Mouse (Mus musculus) adrenal gland, adult 18-20 months (tissue): ENCODE measurements around the gene A430078G23Rik. TPM values are rescaled to one million over a fixed set of nuclear protein-coding genes. Genes with fewer than 3 reads are reported as not detected.
A peak's percentile ranks its signal among the peaks of the same experiment; 100 is the strongest.

Source experiments
- DNase-seq, 2 experiments: peaks; one replicate each; pipeline ENCODE4 v3.0.0; 2021 to 2022; ENCODE audit warnings: low spot score in 2 of 2
- total RNA-seq, 2 experiments: library from RNA; stranded (reverse); gene quantifications; 1 replicate in 1 of 2; 2 replicates in 1 of 2; pipeline ENCODE4 v1.2.3; 2021

Gene A430078G23Rik
- total RNA-seq, 2 experiments from 2014 or later: 0.38 TPM; not detected in 1

GRCm38 (mm10) chr8:3400509-3400908 is 47.3 kb downstream of the A430078G23Rik start:
- DNase-seq: no peak

DNA sequence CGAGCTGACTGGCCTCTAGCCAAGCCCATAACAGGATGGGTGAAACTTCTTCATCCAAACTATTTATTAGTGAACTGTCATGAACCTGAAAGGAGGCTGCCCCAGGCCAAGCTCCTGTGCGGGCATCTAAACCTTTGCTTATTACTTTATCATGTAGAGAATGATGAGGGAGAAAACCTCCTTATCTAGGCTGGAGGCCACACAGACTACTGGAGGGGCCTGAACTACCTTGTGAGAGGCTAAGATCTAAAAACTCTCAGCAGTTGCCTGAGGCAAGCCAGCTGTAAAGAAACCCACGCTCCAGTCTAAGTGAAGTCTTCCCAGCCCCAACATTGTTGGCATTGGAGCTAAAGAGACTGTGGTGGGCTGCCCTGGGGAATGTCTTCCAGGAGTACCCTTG is 54.2 kb downstream of the A430078G23Rik start:
- no peak for DNase-seq

GRCm38 (mm10) chr8:3411085-3411484 is 57.9 kb downstream of the A430078G23Rik start:
- DNase-seq: no peak

DNA sequence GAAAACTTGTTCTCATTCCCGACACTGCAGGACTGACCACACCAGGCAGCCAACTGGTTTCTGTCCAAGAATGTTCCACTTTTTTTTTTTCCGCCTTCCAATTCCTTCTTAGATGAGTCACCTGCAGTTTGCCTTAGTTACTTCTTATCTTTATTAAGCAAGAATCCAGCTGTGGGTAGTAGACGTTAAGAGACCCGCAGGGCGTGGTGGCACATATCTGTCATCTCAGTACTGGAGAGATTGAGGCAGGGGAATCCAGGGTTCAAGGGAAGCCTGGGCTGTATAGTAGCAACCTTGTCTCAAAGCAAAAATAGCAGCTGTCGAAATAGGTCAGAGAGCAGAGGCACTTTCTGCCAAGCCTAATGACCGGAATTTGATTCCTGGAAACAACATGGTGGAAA is 58.7 kb downstream of the A430078G23Rik start:
- no peak for DNase-seq

DNA sequence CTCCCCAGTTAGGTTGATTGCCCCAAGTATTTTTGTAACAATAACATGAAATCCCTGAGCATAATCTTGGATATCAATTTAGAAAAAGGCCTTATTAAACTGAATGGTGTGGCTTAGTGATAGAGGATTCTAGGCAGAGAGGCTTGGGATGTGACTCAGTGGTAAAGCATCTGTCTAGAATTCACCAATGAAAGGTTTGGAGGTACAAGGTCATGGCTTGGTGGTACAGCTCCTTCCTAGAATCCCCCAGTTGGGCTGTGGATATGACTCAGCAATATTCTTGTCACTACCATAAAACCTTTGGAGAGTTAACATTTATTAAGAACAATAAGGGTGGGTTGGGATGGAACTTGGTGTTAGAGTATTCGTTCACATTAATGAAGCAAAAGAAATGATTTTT is 59.6 kb downstream of the A430078G23Rik start:
- DNase-seq: no peak

- no peak for DNase-seq
Observed at GRCm38 (mm10) chr8:3414639-3415190, 61.5 kb downstream of the A430078G23Rik start.

DNA sequence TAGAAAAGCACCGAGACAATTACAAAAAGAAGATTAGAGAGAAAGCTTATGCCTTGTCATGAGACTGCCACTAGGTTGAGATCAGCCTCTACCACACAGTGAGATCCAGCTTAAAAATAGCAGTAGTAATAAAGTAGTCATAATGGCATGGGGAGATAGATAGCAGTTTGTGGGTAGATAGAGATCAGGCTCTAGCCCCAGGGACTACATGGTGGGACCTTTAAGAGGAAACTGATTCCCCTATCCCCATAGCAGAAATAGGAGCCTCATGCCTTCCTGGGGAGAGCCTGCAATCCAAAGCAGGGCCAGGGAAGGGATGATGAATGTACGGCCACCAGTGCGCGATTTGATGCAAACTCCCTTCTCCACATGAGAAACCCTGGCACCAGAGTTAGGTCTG is 62.0 kb downstream of the A430078G23Rik start:
- DNase-seq: no peak

DNA sequence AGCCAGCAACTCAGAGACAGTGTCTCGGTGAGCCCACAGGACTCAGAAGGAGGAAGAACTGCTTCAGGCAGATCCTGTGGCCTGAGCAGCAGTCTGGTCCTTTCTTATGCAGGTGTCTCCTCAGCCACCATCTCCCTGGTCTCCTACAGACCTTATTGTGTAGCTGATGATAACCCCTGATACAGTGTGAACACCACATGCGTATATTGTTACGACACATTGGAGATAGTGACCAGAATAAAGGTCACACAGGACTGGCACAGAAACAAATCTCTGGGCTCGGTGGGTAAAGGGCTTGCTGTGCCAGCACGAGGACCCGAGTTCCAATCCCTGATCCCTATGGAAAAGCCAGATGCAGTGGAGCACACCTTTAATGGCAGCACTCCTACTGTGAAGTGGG is 62.4 kb downstream of the A430078G23Rik start:
- no peak for DNase-seq

GRCm38 (mm10) chr8:3416846-3417245 is 63.6 kb downstream of the A430078G23Rik start:
- DNase-seq: no peak

- DNase-seq: no peak
Observed at GRCm38 (mm10) chr8:3417455-3417854, 64.2 kb downstream of the A430078G23Rik start.

- DNase-seq: no peak
Observed at GRCm38 (mm10) chr8:3418101-3418500, 64.9 kb downstream of the A430078G23Rik start.

GRCm38 (mm10) chr8:3420105-3420706 is 67.0 kb downstream of the A430078G23Rik start:
- no peak for DNase-seq

- DNase-seq: no peak
Observed at GRCm38 (mm10) chr8:3421507-3421906, 68.3 kb downstream of the A430078G23Rik start.

- DNase-seq: no peak
Observed at GRCm38 (mm10) chr8:3425217-3425616, 72.0 kb downstream of the A430078G23Rik start.

DNA sequence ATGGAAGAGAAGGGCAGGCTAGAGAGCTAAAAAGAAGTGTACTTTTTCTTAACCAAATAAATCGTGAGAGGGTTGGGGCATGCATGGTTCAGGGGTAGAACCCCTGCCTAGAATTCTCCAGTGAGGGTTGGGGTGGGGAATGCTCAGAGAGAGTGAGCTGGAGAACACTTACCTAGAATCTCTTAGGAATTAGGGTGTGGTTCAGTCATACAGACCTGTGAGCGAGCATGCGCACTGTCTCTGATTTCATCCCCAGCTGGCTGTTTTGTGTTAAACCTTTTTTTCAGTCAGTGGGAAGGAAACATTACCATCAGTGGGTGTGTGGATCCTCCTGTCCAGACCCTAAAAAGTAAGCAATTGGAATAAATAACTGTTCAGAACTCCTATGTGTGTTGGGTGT is 73.0 kb downstream of the A430078G23Rik start:
- DNase-seq: no peak

GRCm38 (mm10) chr8:3428426-3428825 is 75.2 kb downstream of the A430078G23Rik start:
- no peak for DNase-seq

DNA sequence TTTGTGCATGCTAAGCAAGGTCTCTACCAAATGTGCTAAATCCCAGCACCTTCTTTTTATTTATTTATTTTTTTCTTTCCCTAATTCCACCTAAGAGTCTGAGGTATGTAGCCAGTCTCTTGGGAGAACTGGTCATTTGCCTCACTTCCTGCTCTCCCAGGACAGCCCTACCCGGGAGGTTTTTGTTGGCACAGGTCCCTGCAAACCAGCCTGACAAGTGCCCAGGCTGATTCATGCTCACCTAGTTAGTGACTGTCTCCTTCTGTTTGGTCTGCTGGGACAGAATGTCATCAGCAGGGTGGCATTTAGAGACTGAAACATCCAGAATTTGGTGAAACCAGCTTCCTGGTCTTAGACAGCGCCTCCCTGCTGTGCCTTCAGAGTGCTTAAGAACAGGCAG is 76.8 kb downstream of the A430078G23Rik start:
- DNase-seq: peak; percentile 46 to 50

GRCm38 (mm10) chr8:3431113-3431512 is 77.9 kb downstream of the A430078G23Rik start:
- DNase-seq: no peak

DNA sequence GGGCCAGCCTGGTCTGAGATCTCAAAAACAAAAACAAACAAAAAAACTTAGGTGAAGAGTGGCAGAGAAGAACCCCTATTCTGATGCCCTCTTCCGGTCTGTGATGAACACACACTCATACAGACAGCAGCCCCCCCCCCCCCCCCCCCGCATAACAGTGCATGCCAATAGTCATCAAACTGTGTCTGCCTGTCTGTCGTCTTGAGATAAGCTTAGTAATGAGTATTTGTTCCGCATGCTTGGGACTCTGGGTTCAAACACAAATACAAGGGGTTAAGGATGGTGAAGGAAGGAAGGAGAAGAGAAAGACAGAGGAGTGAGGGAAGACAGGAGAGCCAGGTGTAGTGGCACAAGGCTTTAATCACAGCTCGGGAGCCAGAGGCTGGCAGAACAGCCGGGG is 83.3 kb downstream of the A430078G23Rik start:
- no peak for DNase-seq

GRCm38 (mm10) chr8:3439510-3439909 is 86.3 kb downstream of the A430078G23Rik start:
- no peak for DNase-seq
